ENCODE assay signal across 12 mouse cellular contexts in genomic region chr3:55087360-55087759, GRCm38 (mm10). TPM values are rescaled to one million over a fixed set of nuclear protein-coding genes. Genes with fewer than 3 reads are reported as not detected.
A peak's percentile ranks its signal among the peaks of the same experiment; 100 is the strongest.
DNase-seq lines count a peak whose midpoint lies in the region.
"Had no signal": no experiment of that assay in that cellular context is flagged by ENCODE, and none has a peak within 500 bp of the region (broad histone marks: within the 10 kb centered on the region; RNA-seq: fewer than 3 reads in every experiment).

No protein-coding gene starts in this region.

- peak; percentile 44 to 53 for DNase-seq in cerebellum, postnatal 14 days
- no peak for DNase-seq in cerebellum, adult 18-20 months
- DNase-seq in kidney, postnatal 36 days = peak; percentile 11 to 19
- no peak for DNase-seq in kidney, adult 11 months
- DNase-seq in 3134 (ENCODE audit: extremely low read depth, insufficient read length, low spot score) = peak; percentile 27
- DNase-seq in adipocyte (ENCODE audit: low spot score) = peak; percentile 55
- no peak for DNase-seq in ovary, postnatal 14 days (ENCODE audit: low spot score)
- no peak for DNase-seq in heart, postnatal 10 days
- DNase-seq: layer of hippocampus, adult 9-11 months had no signal

- intact Hi-C loops in heart, postnatal 10 days (cut with DNase I) = no loop called here

RNA-seq across cellular contexts. Expression of gene Spg20, which starts 24.5 kb away (rescaled TPM):
- 10 to 100 TPM; 38.7 to 45.3 TPM for total RNA-seq in heart, postnatal 10 days (2021)

RNA-seq across cellular contexts. Expression of gene Ccna1, which starts 32.1 kb away (rescaled TPM):
- total RNA-seq in heart, postnatal 10 days (2021) = under 1 TPM; 0.31 to 0.60 TPM
- total RNA-seq: adrenal gland, adult 18-20 months; common myeloid progenitor, adult 5-6 weeks; megakaryocyte progenitor cell, adult 5-6 weeks had no signal

RNA-seq across cellular contexts. Expression of gene Ccdc169, which starts 49.8 kb away (rescaled TPM):
- under 1 TPM; 0.10 to 0.15 TPM for total RNA-seq in heart, postnatal 10 days (2021)
- total RNA-seq: adrenal gland, adult 18-20 months; megakaryocyte progenitor cell, adult 5-6 weeks had no signal

Comparison
In these comparisons a context has a peak if more than half of its experiments do, and no peak if none do; other contexts are left out.
1. DNase-seq: peak in cerebellum, postnatal 14 days (2 of 2), kidney, postnatal 36 days (2 of 2), 3134 (single experiment) and adipocyte (single experiment); none in cerebellum, adult 18-20 months (0 of 2), kidney, adult 11 months (single experiment), ovary, postnatal 14 days (single experiment) and heart, postnatal 10 days (0 of 2).